8 mouse cellular contexts compared by ENCODE assay signal in the genomic region with DNA sequence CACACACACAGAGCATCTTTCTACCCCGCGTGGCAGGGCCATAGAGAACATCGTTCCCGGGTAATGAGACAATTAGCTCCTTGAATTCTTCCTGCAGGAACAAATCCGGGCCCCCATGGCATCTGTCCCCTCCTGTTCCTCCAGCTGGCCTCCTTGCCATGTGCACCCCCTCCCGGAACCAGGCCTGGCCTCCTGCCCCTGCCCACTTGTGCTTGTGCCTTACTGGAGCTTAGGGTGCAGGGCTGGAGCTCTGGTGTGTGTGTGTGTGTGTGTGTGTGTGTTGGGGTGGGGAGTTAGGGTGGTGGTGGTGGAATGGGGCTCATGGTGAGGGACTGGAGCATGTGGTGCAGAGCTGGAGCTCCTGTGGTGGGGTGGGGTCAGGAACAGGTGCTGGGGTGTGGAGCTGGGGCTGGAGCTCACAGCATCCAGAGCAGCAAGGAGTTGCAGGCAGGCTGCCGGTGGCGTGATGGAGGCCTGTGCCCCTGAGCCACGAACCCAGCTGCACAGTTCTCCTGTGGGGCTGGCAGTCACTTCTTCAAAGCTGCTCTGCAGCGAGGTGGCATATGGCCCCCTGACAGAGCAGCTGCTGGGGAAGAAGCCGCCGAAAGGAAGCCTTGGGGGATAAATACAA. TPM values are rescaled to one million over a fixed set of nuclear protein-coding genes. Genes with fewer than 3 reads are reported as not detected.
DNase-seq lines count a peak whose midpoint lies in the region; ATAC-seq and TF ChIP-seq lines count a peak whose summit lies in the region.

No protein-coding gene starts in this region.

- DNase-seq in stomach, postnatal 0 days (ENCODE audit: low spot score), result no peak
- DNase-seq in hindbrain, embryonic 10.5 days (ENCODE audit: low spot score), result no peak
- DNase-seq in B cell, adult 2 months, result no peak
- DNase-seq in adrenal gland, postnatal 36 days, result no peak
- DNase-seq in liver, result no peak
- no peak for DNase-seq in adrenal gland, adult 8-10 months

- H3K36me3 ChIP-seq in stomach, embryonic 14.5 days (ENCODE audit: control insufficient read depth, insufficient read depth, low read length), result no peaks in the 10 kb centered on the region
- H3K36me3 ChIP-seq in stomach, postnatal 0 days (ENCODE audit: control insufficient read depth, insufficient read depth, low read length), result no peaks in the 10 kb centered on the region
- no peaks in the 10 kb centered on the region for H3K36me3 ChIP-seq in hindbrain, embryonic 10.5 days
- no peaks in the 10 kb centered on the region for H3K36me3 ChIP-seq in limb, embryonic 15.5 days

- H3K27ac ChIP-seq in stomach, embryonic 14.5 days (ENCODE audit: low read length), result no peak overlapping the region
- no peak overlapping the region for H3K27ac ChIP-seq in stomach, postnatal 0 days (replicated peaks)
- H3K27ac ChIP-seq in hindbrain, embryonic 10.5 days, result peak overlapping the region; percentile 76
- H3K27ac ChIP-seq in limb, embryonic 15.5 days, result no peak overlapping the region

- no peak for TF ChIP-seq EP300 in stomach, postnatal 0 days (optimal IDR thresholded peaks at IDR 0.05)

- no peak overlapping the region for H3K4me3 ChIP-seq in stomach, embryonic 14.5 days (ENCODE audit: low read depth, low read length)
- H3K4me3 ChIP-seq in stomach, postnatal 0 days (ENCODE audit: low read depth, low read length), result no peak overlapping the region
- H3K4me3 ChIP-seq in hindbrain, embryonic 10.5 days, result no peak overlapping the region
- no peak overlapping the region for H3K4me3 ChIP-seq in limb, embryonic 15.5 days

- WGBS in stomach, embryonic 14.5 days, result 68% methylated on average over 12 of the region's 12 CpGs
- WGBS in stomach, postnatal 0 days, result 72% methylated on average over 12 of the region's 12 CpGs
- WGBS in hindbrain, embryonic 10.5 days, result 65% methylated on average over 12 of the region's 12 CpGs
- WGBS in limb, embryonic 15.5 days, result 52% methylated on average over 12 of the region's 12 CpGs

- H3K4me2 ChIP-seq in stomach, embryonic 14.5 days (replicated peaks; ENCODE audit: low read depth, low read length), result no peak overlapping the region
- H3K4me2 ChIP-seq in stomach, postnatal 0 days (replicated peaks; ENCODE audit: low read depth), result no peak overlapping the region
- no peak overlapping the region for H3K4me2 ChIP-seq in limb, embryonic 15.5 days

- no peaks in the 10 kb centered on the region for H3K27me3 ChIP-seq in stomach, embryonic 14.5 days (ENCODE audit: control insufficient read depth, insufficient read depth, low read length)
- no peaks in the 10 kb centered on the region for H3K27me3 ChIP-seq in stomach, postnatal 0 days (ENCODE audit: control insufficient read depth, insufficient read depth, low read length)
- no peaks in the 10 kb centered on the region for H3K27me3 ChIP-seq in hindbrain, embryonic 10.5 days (ENCODE audit: insufficient read depth, poor library complexity, severe bottlenecking)
- no peaks in the 10 kb centered on the region for H3K27me3 ChIP-seq in limb, embryonic 15.5 days

- H3K9ac ChIP-seq in stomach, embryonic 14.5 days (replicated peaks; ENCODE audit: low read depth, low read length), result no peak overlapping the region
- H3K9ac ChIP-seq in stomach, postnatal 0 days (ENCODE audit: low read length), result no peak overlapping the region
- H3K9ac ChIP-seq in limb, embryonic 15.5 days, result no peak overlapping the region

- no peak for TF ChIP-seq CTCF in stomach, postnatal 0 days (IDR thresholded peaks at IDR 0.05; ENCODE audit: low read depth)

- no peaks in the 10 kb centered on the region for H3K4me1 ChIP-seq in stomach, embryonic 14.5 days (ENCODE audit: control insufficient read depth, insufficient read depth, low read length)
- no peaks in the 10 kb centered on the region for H3K4me1 ChIP-seq in stomach, postnatal 0 days (replicated peaks; ENCODE audit: control insufficient read depth, insufficient read depth)
- H3K4me1 ChIP-seq in hindbrain, embryonic 10.5 days (replicated peaks), result peaks cover 7% of the 10 kb centered on the region; the same call in 1 of the 2 replicates
- H3K4me1 ChIP-seq in limb, embryonic 15.5 days, result no peaks in the 10 kb centered on the region

- no peaks in the 10 kb centered on the region for H3K9me3 ChIP-seq in stomach, embryonic 14.5 days (ENCODE audit: control insufficient read depth, low read depth, low read length)
- no peaks in the 10 kb centered on the region for H3K9me3 ChIP-seq in stomach, postnatal 0 days (ENCODE audit: control insufficient read depth, low read length)
- no peaks in the 10 kb centered on the region for H3K9me3 ChIP-seq in hindbrain, embryonic 10.5 days
- no peaks in the 10 kb centered on the region for H3K9me3 ChIP-seq in limb, embryonic 15.5 days

- peak; percentile 49; the same call in 1 of the 2 replicates for ATAC-seq in stomach, embryonic 14.5 days (ENCODE audit: insufficient number of reproducible peaks, insufficient read depth, low FRiP score, low read depth)
- ATAC-seq in stomach, postnatal 0 days (ENCODE audit: low FRiP score, low TSS enrichment), result no peak
- peak; percentile 71 for ATAC-seq in limb, embryonic 15.5 days (ENCODE audit: insufficient number of reproducible peaks, low FRiP score, low TSS enrichment, low read depth)

RNA-seq across cellular contexts. Expression of a gene that starts 44.2 kb away (rescaled TPM):
- 378 and 409 TPM in 2 replicates for polyA plus RNA-seq in stomach, embryonic 14.5 days (2014; fragmentation: Nextera tagmentation; extraction: Ambion mirVana)
- 412 and 495 TPM in 2 replicates for polyA plus RNA-seq in stomach, postnatal 0 days (2015; fragmentation: Nextera tagmentation; extraction: Ambion mirVana)
- 378 and 396 TPM in 2 replicates for polyA plus RNA-seq in hindbrain, embryonic 10.5 days (2016; fragmentation: Nextera tagmentation; extraction: Ambion mirVana)
- 398 and 456 TPM in 2 replicates for polyA plus RNA-seq in limb, embryonic 15.5 days (2015; fragmentation: Nextera tagmentation; extraction: Ambion mirVana)
- 100 to 1,000 TPM; 262 to 279 TPM for total RNA-seq in adrenal gland, postnatal 36 days (2021)
- 100 to 1,000 TPM; 241 to 307 (median 254) TPM for total RNA-seq in adrenal gland, adult 8-10 months (2022)

RNA-seq across cellular contexts. Expression of a gene that starts 44.5 kb away (rescaled TPM):
- polyA plus RNA-seq in stomach, embryonic 14.5 days (2014; fragmentation: Nextera tagmentation; extraction: Ambion mirVana), result 74.2 and 77.9 TPM in 2 replicates
- polyA plus RNA-seq in stomach, postnatal 0 days (2015; fragmentation: Nextera tagmentation; extraction: Ambion mirVana), result 24.5 and 26.2 TPM in 2 replicates
- 94.9 and 120 TPM in 2 replicates for polyA plus RNA-seq in hindbrain, embryonic 10.5 days (2016; fragmentation: Nextera tagmentation; extraction: Ambion mirVana)
- polyA plus RNA-seq in limb, embryonic 15.5 days (2015; fragmentation: Nextera tagmentation; extraction: Ambion mirVana), result 64.5 and 66.5 TPM in 2 replicates
- 100 to 1,000 TPM; 149 to 171 TPM for total RNA-seq in adrenal gland, postnatal 36 days (2021)
- total RNA-seq in adrenal gland, adult 8-10 months (2022), result 100 to 1,000 TPM; 173 to 205 (median 178) TPM
